Mouse (Mus musculus): ENCODE measurements around the gene Ppp2r5a. TPM values are rescaled to one million over a fixed set of nuclear protein-coding genes. Genes with fewer than 3 reads are reported as not detected.

Ppp2r5a gene
- polyA plus RNA-seq, 1 experiment from 2014 or later = 22.8 TPM

DNA sequence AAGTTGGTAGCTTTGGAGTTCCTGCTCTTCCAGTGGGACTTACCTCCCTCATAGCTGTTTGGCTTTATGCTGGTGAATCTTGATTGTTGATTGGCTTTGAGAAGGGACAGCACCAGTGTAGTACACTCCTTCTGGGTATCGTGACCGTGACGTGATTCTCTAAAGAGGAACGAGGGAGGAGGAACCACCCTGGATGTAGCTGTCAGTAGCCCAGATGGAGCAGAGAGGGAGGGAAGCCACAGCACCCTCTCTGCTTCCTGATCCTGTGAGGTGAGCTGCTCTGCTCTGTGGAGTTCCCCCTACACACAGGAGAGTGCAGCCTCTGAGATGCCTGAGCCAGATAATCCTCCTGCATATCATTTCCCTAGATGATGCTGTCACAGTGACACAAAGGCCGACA, 68.6 kb downstream of the Ppp2r5a start:
- Histone ChIP-seq H3K9ac (ENCODE audit: low read length) (no peak overlapping the region), H3K27me3 (ENCODE audit: control insufficient read depth, insufficient read depth, low read length) (no peaks in the 10 kb centered on the region), H3K36me3 (ENCODE audit: control insufficient read depth, insufficient read depth) (peaks cover 18% of the 10 kb centered on the region), H3K27ac (ENCODE audit: low read length) (no peak overlapping the region), H3K4me3 (ENCODE audit: low read length) (no peak overlapping the region), H3K4me1 (ENCODE audit: control insufficient read depth, insufficient read depth, low read length) (no peaks in the 10 kb centered on the region), H3K9me3 (replicated peaks; ENCODE audit: control insufficient read depth, low read length) (no peaks in the 10 kb centered on the region), H3K4me2 (ENCODE audit: low read depth, low read length) (no peak overlapping the region)
- no peak for ATAC-seq (replicated peaks; ENCODE audit: extremely low read depth, insufficient read depth, low FRiP score)
- WGBS = 75% methylated on average over 5 of the region's 5 CpGs

- no peak overlapping the region for H3K4me3 ChIP-seq (ENCODE audit: low read length)
- H3K4me1 ChIP-seq (ENCODE audit: control insufficient read depth, insufficient read depth, low read length) = peaks cover 20% of the 10 kb centered on the region
- no peaks in the 10 kb centered on the region for H3K9me3 ChIP-seq (replicated peaks; ENCODE audit: control insufficient read depth, low read length)
- H3K27me3 ChIP-seq (ENCODE audit: control insufficient read depth, insufficient read depth, low read length) = no peaks in the 10 kb centered on the region
- H3K4me2 ChIP-seq (ENCODE audit: low read depth, low read length) = no peak overlapping the region
- H3K36me3 ChIP-seq (ENCODE audit: control insufficient read depth, insufficient read depth) = no peaks in the 10 kb centered on the region; the same call in 1 of the 2 replicates
- no peak overlapping the region for H3K27ac ChIP-seq (ENCODE audit: low read length)
- 83% methylated on average over 4 of the region's 4 CpGs for WGBS
- no peak for ATAC-seq (replicated peaks; ENCODE audit: extremely low read depth, insufficient read depth, low FRiP score)
- no peak overlapping the region for H3K9ac ChIP-seq (ENCODE audit: low read length)
Measured at GRCm38 (mm10) chr1:191330356-191330755, 72.7 kb downstream of the Ppp2r5a start.

- ATAC-seq (replicated peaks; ENCODE audit: extremely low read depth, insufficient read depth, low FRiP score) = no peak
- no peaks in the 10 kb centered on the region; the same call in 1 of the 2 replicates for H3K36me3 ChIP-seq (ENCODE audit: control insufficient read depth, insufficient read depth)
- peaks cover 20% of the 10 kb centered on the region for H3K4me1 ChIP-seq (ENCODE audit: control insufficient read depth, insufficient read depth, low read length)
- H3K27ac ChIP-seq (ENCODE audit: low read length) = no peak overlapping the region
- no peaks in the 10 kb centered on the region for H3K27me3 ChIP-seq (ENCODE audit: control insufficient read depth, insufficient read depth, low read length)
- no peak overlapping the region for H3K4me3 ChIP-seq (ENCODE audit: low read length)
- 62% methylated on average over 8 of the region's 8 CpGs for WGBS
- H3K4me2 ChIP-seq (ENCODE audit: low read depth, low read length) = no peak overlapping the region
- no peaks in the 10 kb centered on the region for H3K9me3 ChIP-seq (replicated peaks; ENCODE audit: control insufficient read depth, low read length)
- peak overlapping the region; percentile 26; the same call in 1 of the 2 replicates for H3K9ac ChIP-seq (ENCODE audit: low read length)
Measured at GRCm38 (mm10) chr1:191328019-191328441, 75.0 kb downstream of the Ppp2r5a start.

DNA sequence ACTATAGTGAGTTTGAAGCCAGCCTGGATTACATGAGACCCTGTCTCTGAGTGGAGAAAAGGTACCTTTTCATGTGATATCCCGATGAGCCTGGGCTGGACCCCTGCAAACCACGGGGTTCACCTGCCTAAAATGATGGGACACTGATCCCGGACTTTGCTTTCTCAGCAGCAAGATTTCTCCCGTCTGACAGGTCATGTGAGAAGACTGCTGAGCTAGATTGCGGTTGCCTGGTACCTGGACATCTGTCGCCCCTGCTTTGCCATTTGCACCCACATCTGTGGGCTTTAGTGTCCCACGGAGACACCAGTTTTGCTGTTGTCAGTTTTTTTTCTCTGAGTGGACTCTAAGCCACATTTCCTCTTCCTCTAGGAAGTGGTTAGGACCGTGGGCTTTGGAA, 75.8 kb downstream of the Ppp2r5a start:
- H3K4me2 ChIP-seq (ENCODE audit: low read depth, low read length) = peak overlapping the region; percentile 91
- ATAC-seq (replicated peaks; ENCODE audit: extremely low read depth, insufficient read depth, low FRiP score) = no peak
- no peaks in the 10 kb centered on the region for H3K27me3 ChIP-seq (ENCODE audit: control insufficient read depth, insufficient read depth, low read length)
- H3K4me3 ChIP-seq (ENCODE audit: low read length) = no peak overlapping the region
- 77% methylated on average over 8 of the region's 8 CpGs for WGBS
- H3K9ac ChIP-seq (ENCODE audit: low read length) = peak overlapping the region; percentile 22; the same call in 1 of the 2 replicates
- no peak overlapping the region for H3K27ac ChIP-seq (ENCODE audit: low read length)
- H3K4me1 ChIP-seq (ENCODE audit: control insufficient read depth, insufficient read depth, low read length) = peaks cover 20% of the 10 kb centered on the region
- no peaks in the 10 kb centered on the region for H3K36me3 ChIP-seq (ENCODE audit: control insufficient read depth, insufficient read depth)
- no peaks in the 10 kb centered on the region for H3K9me3 ChIP-seq (replicated peaks; ENCODE audit: control insufficient read depth, low read length)

- ATAC-seq (replicated peaks; ENCODE audit: extremely low read depth, insufficient read depth, low FRiP score) = peak; percentile 70
- peak overlapping the region; percentile 81 for H3K9ac ChIP-seq (ENCODE audit: low read length)
- H3K4me1 ChIP-seq (ENCODE audit: control insufficient read depth, insufficient read depth, low read length) = peaks cover 20% of the 10 kb centered on the region
- H3K27ac ChIP-seq (ENCODE audit: low read length) = peak overlapping the region; percentile 40
- no peaks in the 10 kb centered on the region for H3K9me3 ChIP-seq (replicated peaks; ENCODE audit: control insufficient read depth, low read length)
- peak overlapping the region; percentile 64 for H3K4me3 ChIP-seq (ENCODE audit: low read length)
- peak overlapping the region; percentile 91 for H3K4me2 ChIP-seq (ENCODE audit: low read depth, low read length)
- 2% methylated on average over 35 of the region's 35 CpGs for WGBS
- H3K36me3 ChIP-seq (ENCODE audit: control insufficient read depth, insufficient read depth) = no peaks in the 10 kb centered on the region
- H3K27me3 ChIP-seq (ENCODE audit: control insufficient read depth, insufficient read depth, low read length) = no peaks in the 10 kb centered on the region
Measured at GRCm38 (mm10) chr1:191326233-191326882, 76.7 kb downstream of the Ppp2r5a start.

DNA sequence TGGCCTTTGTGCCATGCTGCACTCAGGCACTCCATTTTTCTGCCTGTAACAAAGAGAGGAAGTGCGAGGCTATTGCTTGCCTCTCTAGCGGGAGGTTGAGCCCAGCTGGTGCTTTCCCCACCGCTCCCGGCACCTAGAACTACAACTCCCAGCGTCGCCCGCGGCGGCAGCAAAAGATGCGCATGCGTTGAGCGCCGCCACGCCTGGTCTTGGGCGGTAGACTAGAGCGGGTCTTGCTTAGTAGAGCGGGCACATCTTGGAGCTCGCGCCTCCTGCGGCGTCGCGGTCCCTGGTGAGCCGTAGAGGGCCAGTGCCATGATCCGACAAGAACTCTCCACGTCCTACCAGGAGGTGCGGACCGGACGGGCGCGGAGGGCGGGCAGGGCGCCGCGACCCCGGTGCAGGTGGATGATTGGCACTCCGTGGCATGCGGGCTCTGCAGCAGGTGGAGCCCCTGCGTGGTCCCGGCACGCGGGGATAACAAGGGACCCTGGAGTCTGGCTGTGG, 77.3 kb downstream of the Ppp2r5a start, which contains the start of gene Tmem206:
Tmem206 (plus strand) TSS at position 187 of the 507 bp plus-strand sequence.
- Histone ChIP-seq H3K27ac (ENCODE audit: low read length) (peak within 1 kb of the TSS; percentile 40), H3K4me2 (ENCODE audit: low read depth, low read length) (peak within 1 kb of the TSS; percentile 91), H3K36me3 (ENCODE audit: control insufficient read depth, insufficient read depth) (no peaks in the 10 kb centered on the region), H3K9ac (ENCODE audit: low read length) (peak within 1 kb of the TSS; percentile 81), H3K4me3 (ENCODE audit: low read length) (peak within 1 kb of the TSS; percentile 64), H3K27me3 (ENCODE audit: control insufficient read depth, insufficient read depth, low read length) (no peaks in the 10 kb centered on the region), H3K9me3 (replicated peaks; ENCODE audit: control insufficient read depth, low read length) (no peaks in the 10 kb centered on the region), H3K4me1 (ENCODE audit: control insufficient read depth, insufficient read depth, low read length) (peaks cover 20% of the 10 kb centered on the region)
- peak; percentile 92 for ATAC-seq (replicated peaks; ENCODE audit: extremely low read depth, insufficient read depth, low FRiP score)
- WGBS = under 1% methylated on average over 41 of the region's 42 CpGs

DNA sequence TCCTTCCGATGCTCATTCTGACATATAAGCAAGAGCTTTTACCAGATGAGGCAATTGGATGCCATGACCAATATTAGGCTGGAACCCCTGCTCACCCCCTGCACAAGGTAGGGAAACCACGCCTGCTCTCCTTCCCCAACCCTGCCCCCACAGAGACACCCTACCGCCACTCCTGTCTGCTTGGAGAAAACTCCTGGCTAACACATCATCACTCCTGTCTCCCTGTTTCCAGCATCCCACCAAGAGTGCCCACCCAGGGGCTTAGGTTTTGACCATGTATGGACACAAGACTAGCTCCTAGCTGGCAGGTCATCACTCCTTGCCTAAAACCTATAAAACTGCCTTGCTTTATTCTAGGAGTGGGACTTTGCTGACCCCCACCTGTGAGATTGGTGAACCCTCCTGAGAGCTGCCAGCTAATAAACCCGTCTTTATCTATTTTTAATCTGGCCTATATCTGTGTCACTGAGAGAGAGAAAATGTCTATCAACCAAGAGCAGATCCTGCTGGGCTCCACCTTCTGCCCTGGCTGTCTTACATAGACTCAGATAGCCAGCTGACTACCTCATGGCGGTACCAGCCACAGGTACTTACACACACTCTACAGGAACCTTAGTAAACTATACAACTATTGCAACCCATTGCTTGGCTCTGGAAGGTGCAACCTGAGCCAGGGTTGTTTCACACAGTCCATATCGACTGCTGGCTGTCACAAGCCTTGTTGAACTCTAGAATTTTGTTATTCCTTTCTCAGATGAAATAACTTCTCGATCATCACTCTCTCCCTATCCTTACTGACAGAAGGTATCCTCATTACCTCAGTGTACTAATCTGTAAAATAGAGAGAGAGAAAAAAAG, 78.1 kb downstream of the Ppp2r5a start:
- Histone ChIP-seq H3K4me1 (ENCODE audit: control insufficient read depth, insufficient read depth, low read length) (peaks cover 20% of the 10 kb centered on the region), H3K27me3 (ENCODE audit: control insufficient read depth, insufficient read depth, low read length) (no peaks in the 10 kb centered on the region), H3K9ac (ENCODE audit: low read length) (peak overlapping the region; percentile 81), H3K4me3 (ENCODE audit: low read length) (peak overlapping the region; percentile 64), H3K36me3 (ENCODE audit: control insufficient read depth, insufficient read depth) (no peaks in the 10 kb centered on the region), H3K9me3 (replicated peaks; ENCODE audit: control insufficient read depth, low read length) (no peaks in the 10 kb centered on the region), H3K4me2 (ENCODE audit: low read depth, low read length) (peak overlapping the region; percentile 91), H3K27ac (ENCODE audit: low read length) (no peak overlapping the region)
- no peak for ATAC-seq (replicated peaks; ENCODE audit: extremely low read depth, insufficient read depth, low FRiP score)
- WGBS = 69% methylated on average over 7 of the region's 7 CpGs

DNA sequence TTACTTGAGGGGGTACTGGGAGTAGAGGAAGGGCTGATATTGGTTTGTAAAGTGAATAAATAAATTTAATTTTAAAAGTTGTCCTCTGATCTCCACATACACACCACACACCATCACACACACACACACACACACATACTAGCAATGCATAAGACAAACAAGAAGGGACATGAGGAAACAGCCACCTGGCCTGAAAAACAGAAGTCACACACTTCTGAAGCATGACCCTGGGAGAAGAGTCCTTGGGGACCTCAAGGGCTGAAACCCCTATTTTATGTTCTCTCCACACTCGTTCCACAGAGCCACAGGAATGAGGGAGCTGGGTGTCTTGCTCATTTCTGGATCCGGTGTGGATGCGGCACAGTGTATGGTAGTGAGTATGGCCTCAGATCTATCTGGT, 79.7 kb downstream of the Ppp2r5a start:
- no peak overlapping the region for H3K27ac ChIP-seq (ENCODE audit: low read length)
- 82% methylated on average over 3 of the region's 3 CpGs for WGBS
- no peaks in the 10 kb centered on the region for H3K36me3 ChIP-seq (ENCODE audit: control insufficient read depth, insufficient read depth)
- ATAC-seq (replicated peaks; ENCODE audit: extremely low read depth, insufficient read depth, low FRiP score) = no peak
- H3K9ac ChIP-seq (ENCODE audit: low read length) = no peak overlapping the region
- no peak overlapping the region for H3K4me3 ChIP-seq (ENCODE audit: low read length)
- no peak overlapping the region for H3K4me2 ChIP-seq (ENCODE audit: low read depth, low read length)
- no peaks in the 10 kb centered on the region for H3K27me3 ChIP-seq (ENCODE audit: control insufficient read depth, insufficient read depth, low read length)
- peaks cover 21% of the 10 kb centered on the region for H3K4me1 ChIP-seq (ENCODE audit: control insufficient read depth, insufficient read depth, low read length)
- H3K9me3 ChIP-seq (replicated peaks; ENCODE audit: control insufficient read depth, low read length) = no peaks in the 10 kb centered on the region

DNA sequence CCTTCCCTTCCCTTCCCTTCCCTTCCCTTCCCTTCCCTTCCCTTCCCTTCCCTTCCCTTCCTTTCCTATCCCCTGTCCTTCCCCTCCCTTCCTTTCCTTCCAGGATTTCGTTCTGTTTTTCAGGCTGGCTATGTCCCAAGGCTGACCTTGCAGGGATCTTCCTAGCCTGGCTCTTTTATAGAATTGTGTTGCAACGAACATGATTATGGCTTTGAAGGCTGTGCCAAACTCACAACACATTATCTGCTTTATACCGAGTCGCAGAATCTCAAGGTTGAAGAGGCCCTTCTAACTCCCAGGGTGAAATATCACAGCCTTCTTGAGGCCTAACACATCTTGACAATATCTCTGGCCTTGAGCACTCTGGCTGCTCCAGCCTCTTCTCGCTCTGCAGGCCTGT, 84.4 kb downstream of the Ppp2r5a start:
- no peak overlapping the region for H3K9ac ChIP-seq (ENCODE audit: low read length)
- H3K4me2 ChIP-seq (ENCODE audit: low read depth, low read length) = no peak overlapping the region
- ATAC-seq (replicated peaks; ENCODE audit: extremely low read depth, insufficient read depth, low FRiP score) = no peak

More for the DNA sequence above, 84.4 kb downstream of the Ppp2r5a start:
- Histone ChIP-seq H3K4me3 (ENCODE audit: low read length) (no peak overlapping the region), H3K27me3 (ENCODE audit: control insufficient read depth, insufficient read depth, low read length) (no peaks in the 10 kb centered on the region), H3K9me3 (replicated peaks; ENCODE audit: control insufficient read depth, low read length) (no peaks in the 10 kb centered on the region), H3K4me1 (ENCODE audit: control insufficient read depth, insufficient read depth, low read length) (0 out of 2 replicates have a peak, but pooled peaks cover 2% of the 10 kb centered on the region), H3K27ac (ENCODE audit: low read length) (peak overlapping the region; percentile 70), H3K36me3 (ENCODE audit: control insufficient read depth, insufficient read depth) (no peaks in the 10 kb centered on the region)
- 25% methylated on average over 5 of the region's 5 CpGs for WGBS

Measured in heart, embryonic 16.5 days (tissue).